Mouse (Mus musculus) kidney, postnatal 0 days (tissue): ENCODE measurements at regions not wholly inside any gene's neighbourhood (a gene's known extent, or its start where the extent isn't known, plus 50 kb on each side); places are given as distances from the start of the nearest gene placed in this dataset.

ENCODE experiments used
- ATAC-seq: fragments of 200-750 bp; cut with Nextera tagmentation; replicated peaks from 2 replicates; pipeline ENCODE4 v1.8.0; 2017; ENCODE audit warnings: low read depth, moderate number of reproducible peaks, moderate TSS enrichment, moderate library complexity; ENCODE audit not compliant: low FRiP score
- DNase-seq: peaks from one replicate; pipeline ENCODE4 v3.0.0-alpha.2; 2016; ENCODE audit warnings: low spot score
- H3K27ac ChIP-seq: fragments of 300-500 bp; sonication (generic); 2 replicates; pipeline ENCODE4 v1.5.1; 2014; ENCODE audit warnings: mild to moderate bottlenecking
- H3K27me3 ChIP-seq: fragments of 300-500 bp; sonication (generic); 2 replicates; pipeline ENCODE4 v1.6.1; 2014; ENCODE audit warnings: low read length, mixed read lengths; ENCODE audit not compliant: insufficient read depth
- H3K36me3 ChIP-seq: fragments of 300-500 bp; sonication (generic); 2 replicates; pipeline ENCODE4 v1.6.1; 2014; ENCODE audit warnings: low read length, mixed read lengths; ENCODE audit not compliant: insufficient read depth
- H3K4me1 ChIP-seq: fragments of 300-500 bp; sonication (generic); replicated peaks from 2 replicates; pipeline ENCODE4 v1.6.1; 2014; ENCODE audit warnings: antibody characterized with exemption, low read length, mixed read lengths; ENCODE audit not compliant: insufficient read depth
- H3K4me2 ChIP-seq: fragments of 300-500 bp; sonication (generic); 2 replicates; pipeline ENCODE4 v1.6.1; 2014; ENCODE audit warnings: mild to moderate bottlenecking, low read length, moderate library complexity, mixed read lengths
- H3K4me3 ChIP-seq: fragments of 300-500 bp; sonication (generic); replicated peaks from 2 replicates; pipeline ENCODE4 v1.5.1; 2014; ENCODE audit warnings: low read depth, low read length
- H3K9ac ChIP-seq: fragments of 300-500 bp; sonication (generic); 2 replicates; pipeline ENCODE4 v1.6.1; 2014; ENCODE audit warnings: low read depth, low read length
- H3K9me3 ChIP-seq: fragments of 300-500 bp; sonication (generic); replicated peaks from 2 replicates; pipeline ENCODE4 v1.6.1; 2016; ENCODE audit warnings: low read length, inconsistent platforms, mixed read lengths
- CTCF ChIP-seq: IDR thresholded peaks from 2 replicates; pipeline ENCODE4 v1.5.1; 2016; ENCODE audit warnings: antibody characterized with exemption, low read depth, mild to moderate bottlenecking, moderate library complexity
- WGBS: fragments of 180-500 bp; shearing (Covaris S2); extraction: QIAGEN DNeasy Blood & Tissue Kit; methylation state at CpG from one replicate; pipeline ENCODE4 v1.1.7; 2014; 5-methylcytosine and 5-hydroxymethylcytosine counted together

DNA sequence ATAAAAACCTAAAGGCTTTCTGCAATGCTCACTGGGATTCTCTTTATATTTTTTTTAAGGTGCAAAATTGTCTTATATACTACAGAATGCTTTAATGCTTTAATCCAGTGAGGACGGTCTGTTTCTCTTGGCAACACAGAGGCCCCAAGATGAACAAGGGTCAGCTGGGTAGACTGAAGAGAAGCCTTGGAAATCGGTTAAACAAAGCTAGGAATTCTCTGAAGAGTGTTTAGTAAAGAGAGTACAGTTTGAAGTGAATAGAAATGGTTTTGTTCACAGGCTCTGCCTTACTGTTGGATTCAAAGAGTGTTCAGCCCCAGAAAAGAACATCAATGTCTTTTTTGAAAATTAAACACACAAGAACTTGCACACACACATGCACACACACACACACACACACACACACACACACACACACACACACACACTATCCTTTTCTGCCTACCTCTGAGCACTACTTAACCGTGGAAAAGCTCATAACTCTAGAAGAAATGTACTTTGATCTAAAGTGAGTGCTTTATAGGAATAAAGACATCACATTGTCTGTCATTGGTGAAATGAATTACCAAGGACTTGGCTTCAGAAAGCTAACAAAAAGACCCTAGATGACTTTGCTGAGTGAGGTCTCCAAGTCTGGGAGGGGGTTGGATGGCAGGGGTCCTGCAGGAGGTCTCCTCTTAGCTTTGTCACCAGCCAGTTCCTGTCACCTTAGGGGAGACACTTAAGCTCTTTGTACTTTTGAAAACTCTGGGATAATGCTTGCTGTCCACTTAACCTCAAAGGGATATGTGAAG is 201.5 kb downstream of the Cd47 start:
- DNase-seq = no peak
- no peak overlapping the region for H3K27ac ChIP-seq
- no peaks in the 10 kb centered on the region for H3K36me3 ChIP-seq
- H3K9ac ChIP-seq = no peak overlapping the region
- no peak overlapping the region for H3K4me3 ChIP-seq
- H3K9me3 ChIP-seq = no peaks in the 10 kb centered on the region
- TF ChIP-seq CTCF = no peak
- no peaks in the 10 kb centered on the region for H3K4me1 ChIP-seq
- no peak for ATAC-seq
- 58% methylated on average over 3 of the region's 3 CpGs for WGBS
- H3K27me3 ChIP-seq = no peaks in the 10 kb centered on the region
- H3K4me2 ChIP-seq = no peak overlapping the region

DNA sequence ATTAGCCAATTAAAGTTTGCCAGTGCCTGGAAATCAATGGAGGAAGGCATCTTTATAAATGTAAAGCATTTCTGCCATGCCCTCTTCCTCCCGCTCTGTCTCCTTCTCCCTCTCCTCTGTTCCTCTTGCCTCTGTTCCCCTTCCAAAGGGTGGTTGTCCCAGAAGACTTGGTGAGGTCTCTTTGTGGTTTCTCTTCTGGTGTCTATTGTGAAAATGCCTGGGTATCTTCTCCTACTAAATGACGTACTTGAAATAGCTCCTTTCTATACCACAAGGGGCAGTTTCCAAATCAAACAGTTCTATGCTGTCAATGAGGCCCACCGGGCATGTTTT is 202.1 kb downstream of the Cd47 start:
- 82% methylated on average over 3 of the region's 3 CpGs for WGBS

DNA sequence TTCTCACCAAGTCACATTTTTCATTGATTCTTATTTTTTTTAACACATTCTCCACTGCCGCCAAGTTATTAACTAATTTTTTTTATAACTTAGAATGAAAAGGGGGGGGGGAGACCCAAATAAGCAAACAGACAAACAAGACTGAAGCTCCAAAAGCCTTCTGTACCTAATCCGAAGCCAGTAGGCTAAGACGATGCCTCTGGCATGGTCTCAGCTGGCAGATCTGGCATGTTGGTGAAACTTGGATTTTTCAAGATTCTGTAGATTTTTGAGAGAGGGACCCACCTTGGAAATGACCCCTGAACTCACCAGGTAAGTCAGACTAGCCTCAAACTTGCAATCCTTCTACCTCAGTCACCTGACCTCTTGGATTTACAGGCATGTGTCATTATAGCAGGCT is 208.7 kb downstream of the Cd47 start:
- H3K9me3 ChIP-seq = no peaks in the 10 kb centered on the region
- 92% methylated on average over 3 of the region's 3 CpGs for WGBS
- TF ChIP-seq CTCF = no peak

More for the DNA sequence above, 202.1 kb downstream of the Cd47 start:
- no peak overlapping the region for H3K27ac ChIP-seq
- no peaks in the 10 kb centered on the region for H3K27me3 ChIP-seq
- TF ChIP-seq CTCF = no peak
- no peak overlapping the region for H3K9ac ChIP-seq
- DNase-seq = no peak
- H3K4me2 ChIP-seq = no peak overlapping the region
- H3K9me3 ChIP-seq = no peaks in the 10 kb centered on the region
- H3K4me1 ChIP-seq = no peaks in the 10 kb centered on the region
- H3K4me3 ChIP-seq = no peak overlapping the region
- ATAC-seq = no peak
- no peaks in the 10 kb centered on the region for H3K36me3 ChIP-seq

DNA sequence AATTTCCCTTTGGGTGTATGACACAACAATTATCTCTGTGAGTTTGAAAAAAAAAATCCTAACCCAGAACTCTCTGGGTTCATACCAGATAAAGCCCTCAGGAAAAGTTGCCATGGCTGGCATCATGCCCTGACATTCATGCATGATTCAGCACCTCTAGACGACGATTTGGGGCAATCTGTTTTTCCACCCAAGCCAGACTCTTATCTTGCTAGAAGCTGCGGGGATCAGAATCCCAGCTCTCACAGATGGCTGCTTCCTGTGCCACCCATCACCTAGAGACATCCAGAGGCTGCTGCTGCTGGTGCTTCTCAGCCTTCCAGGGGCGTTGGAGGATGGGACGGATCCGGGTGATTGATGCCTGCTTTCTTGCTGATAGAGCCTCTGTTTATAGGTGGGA is 209.2 kb downstream of the Cd47 start:
- TF ChIP-seq CTCF = no peak
- Histone ChIP-seq H3K4me1 (no peaks in the 10 kb centered on the region), H3K36me3 (no peaks in the 10 kb centered on the region), H3K4me2 (no peak overlapping the region), H3K9ac (no peak overlapping the region), H3K27me3 (no peaks in the 10 kb centered on the region), H3K4me3 (no peak overlapping the region), H3K9me3 (no peaks in the 10 kb centered on the region), H3K27ac (no peak overlapping the region)
- ATAC-seq = no peak
- 38% methylated on average over 6 of the region's 6 CpGs for WGBS
- no peak for DNase-seq

More for the DNA sequence above, 208.7 kb downstream of the Cd47 start:
- no peaks in the 10 kb centered on the region for H3K4me1 ChIP-seq
- H3K4me3 ChIP-seq = no peak overlapping the region
- H3K9ac ChIP-seq = no peak overlapping the region
- no peak overlapping the region for H3K27ac ChIP-seq
- DNase-seq (no peak), ATAC-seq (no peak)
- H3K27me3 ChIP-seq = no peaks in the 10 kb centered on the region
- H3K36me3 ChIP-seq = no peaks in the 10 kb centered on the region
- no peak overlapping the region for H3K4me2 ChIP-seq

DNA sequence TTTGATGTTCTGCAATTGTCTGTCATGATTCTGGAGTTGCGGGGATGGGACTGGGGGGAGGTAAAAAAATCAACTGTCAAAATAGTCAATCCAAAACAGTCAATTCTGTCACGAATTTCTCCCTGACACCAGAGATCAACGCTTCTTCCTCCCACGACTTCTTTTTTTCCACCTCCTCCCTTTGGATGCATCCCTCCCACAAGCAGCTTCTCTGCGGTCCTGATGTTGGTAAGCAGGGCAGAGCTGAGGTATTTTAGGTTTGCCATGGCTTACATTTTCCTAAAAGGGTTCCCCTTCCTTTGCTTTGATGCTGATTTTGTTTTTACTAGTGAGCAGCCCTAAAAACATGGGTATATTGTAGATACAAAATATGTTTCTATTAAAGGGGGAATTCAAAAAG is 209.7 kb downstream of the Cd47 start:
- H3K9ac ChIP-seq = no peak overlapping the region

GRCm38 (mm10) chr16:50010532-50010971 is 210.2 kb downstream of the Cd47 start:
- Histone ChIP-seq H3K9me3 (no peaks in the 10 kb centered on the region), H3K4me1 (no peaks in the 10 kb centered on the region), H3K27me3 (no peaks in the 10 kb centered on the region), H3K9ac (no peak overlapping the region), H3K36me3 (no peaks in the 10 kb centered on the region), H3K27ac (no peak overlapping the region), H3K4me2 (no peak overlapping the region), H3K4me3 (no peak overlapping the region)
- TF ChIP-seq CTCF = no peak
- ATAC-seq = no peak; the same call in 1 of the 2 replicates
- 31% methylated on average over 6 of the region's 6 CpGs for WGBS
- DNase-seq = peak; percentile 49

More for the DNA sequence above, 209.7 kb downstream of the Cd47 start:
- no peaks in the 10 kb centered on the region for H3K4me1 ChIP-seq
- 57% methylated on average over 5 of the region's 5 CpGs for WGBS
- no peak overlapping the region for H3K4me3 ChIP-seq
- H3K36me3 ChIP-seq = no peaks in the 10 kb centered on the region
- H3K9me3 ChIP-seq = no peaks in the 10 kb centered on the region
- no peak for ATAC-seq
- no peak overlapping the region for H3K27ac ChIP-seq
- DNase-seq = no peak
- H3K27me3 ChIP-seq = no peaks in the 10 kb centered on the region
- no peak overlapping the region for H3K4me2 ChIP-seq
- TF ChIP-seq CTCF = no peak

GRCm38 (mm10) chr16:50023885-50024284 is 223.6 kb downstream of the Cd47 start:
- H3K9ac ChIP-seq = no peak overlapping the region
- no peak overlapping the region for H3K4me2 ChIP-seq
- no peak overlapping the region for H3K4me3 ChIP-seq
- ATAC-seq (no peak), DNase-seq (no peak)
- no peaks in the 10 kb centered on the region for H3K9me3 ChIP-seq
- no peak for TF ChIP-seq CTCF
- H3K27ac ChIP-seq = no peak overlapping the region
- 75% methylated on average over 1 of the region's 1 CpGs for WGBS
- no peaks in the 10 kb centered on the region for H3K27me3 ChIP-seq
- no peaks in the 10 kb centered on the region for H3K4me1 ChIP-seq
- no peaks in the 10 kb centered on the region for H3K36me3 ChIP-seq
